Mouse (Mus musculus) liver, adult 2 months (tissue): ENCODE results near the gene Aldh9a1.

ENCODE experiments used
- CTCF ChIP-seq: fragments of 200-500 bp; IDR thresholded peaks from 2 replicates; pipeline ENCODE4 v1.5.1; 2011; ENCODE audit warnings: low read depth, low read length, control low read depth
- POLR2A ChIP-seq: fragments of 200-500 bp; IDR thresholded peaks from 2 replicates; pipeline ENCODE4 v1.6.1; 2011; ENCODE audit warnings: low read length, control low read depth; ENCODE audit not compliant: insufficient read depth; ENCODE audit errors: extremely low read depth

GRCm38 (mm10) chr1:167409601-167410000 is 59.8 kb downstream of the Aldh9a1 start:
- no peak for TF ChIP-seq POLR2A
- TF ChIP-seq CTCF, result no peak
